Mouse (Mus musculus): ENCODE measurements at regions not wholly inside any gene's neighbourhood (a gene's known extent, or its start where the extent isn't known, plus 50 kb on each side); places are given as distances from the start of the nearest gene placed in this dataset.

- DNase-seq = no peak
Observed at GRCm38 (mm10) chr4:131381529-131381928, 437.3 kb downstream of the Matn1 start.

GRCm38 (mm10) chr4:131383862-131384261, 439.7 kb downstream of the Matn1 start:
- DNase-seq = no peak

- no peak for DNase-seq
Observed at GRCm38 (mm10) chr4:131386961-131387360, 442.8 kb downstream of the Matn1 start.

GRCm38 (mm10) chr4:131391119-131391923, 446.8 kb downstream of the Ptpru start:
- DNase-seq = no peak

GRCm38 (mm10) chr4:131391924-131392297, 446.2 kb downstream of the Ptpru start:
- DNase-seq = no peak

- no peak for DNase-seq
Observed at GRCm38 (mm10) chr4:131392478-131392877, 445.6 kb downstream of the Ptpru start.

GRCm38 (mm10) chr4:131396226-131396840, 441.8 kb downstream of the Ptpru start:
- no peak for DNase-seq

- DNase-seq = no peak
Observed at GRCm38 (mm10) chr4:131397161-131397560, 440.9 kb downstream of the Ptpru start.

- DNase-seq = no peak
Observed at GRCm38 (mm10) chr4:131400756-131401155, 437.3 kb downstream of the Ptpru start.

- no peak for DNase-seq
Observed at GRCm38 (mm10) chr4:131401255-131401654, 436.8 kb downstream of the Ptpru start.

GRCm38 (mm10) chr4:131405376-131406017, 432.6 kb downstream of the Ptpru start:
- DNase-seq = no peak

GRCm38 (mm10) chr4:131407464-131407863, 430.6 kb downstream of the Ptpru start:
- DNase-seq = no peak

GRCm38 (mm10) chr4:131408644-131409043, 429.4 kb downstream of the Ptpru start:
- DNase-seq = no peak

GRCm38 (mm10) chr4:131409805-131410204, 428.3 kb downstream of the Ptpru start:
- no peak for DNase-seq

GRCm38 (mm10) chr4:131411936-131412335, 426.2 kb downstream of the Ptpru start:
- no peak for DNase-seq

GRCm38 (mm10) chr4:131413380-131413779, 424.7 kb downstream of the Ptpru start:
- DNase-seq = no peak

GRCm38 (mm10) chr4:131415453-131415852, 422.6 kb downstream of the Ptpru start:
- no peak for DNase-seq

GRCm38 (mm10) chr4:131416209-131416608, 421.9 kb downstream of the Ptpru start:
- no peak for DNase-seq

- DNase-seq = no peak
Observed at GRCm38 (mm10) chr4:131417159-131417748, 420.8 kb downstream of the Ptpru start.

GRCm38 (mm10) chr4:131425311-131425710, 412.8 kb downstream of the Ptpru start:
- no peak for DNase-seq

- DNase-seq = no peak
Observed at GRCm38 (mm10) chr4:131427871-131428270, 410.2 kb downstream of the Ptpru start.

- no peak for DNase-seq
Observed at GRCm38 (mm10) chr4:131429356-131429755, 408.7 kb downstream of the Ptpru start.

GRCm38 (mm10) chr4:131430420-131430819, 407.7 kb downstream of the Ptpru start:
- DNase-seq = no peak

- no peak for DNase-seq
Observed at GRCm38 (mm10) chr4:131431188-131431587, 406.9 kb downstream of the Ptpru start.
